Mouse (Mus musculus) MEL (cell line): Measurements from ENCODE around the gene 4930512M02Rik. TPM values are rescaled to one million over a fixed set of nuclear protein-coding genes. Genes with fewer than 3 reads are reported as not detected.

Source experiments
- DNase-seq: peaks from one replicate; pipeline ENCODE4 v3.0.0; 2011; ENCODE audit warnings: low read depth, low spot score
- H3K27ac ChIP-seq: 2 replicates; pipeline ENCODE4 v1.5.1; 2012; ENCODE audit warnings: low read depth, mild to moderate bottlenecking, control low read depth, low read length, moderate library complexity; ENCODE audit not compliant: control insufficient read depth
- H3K27me3 ChIP-seq, 2 experiments: fragments of 150-350 bp in 1 of 2; sonication (generic) in 1 of 2; 2 replicates each; pipeline ENCODE4 v1.6.1; 2012; ENCODE audit warnings: low read length in 2 of 2, mild to moderate bottlenecking in 2 of 2, improper control_type of control experiment in 1 of 2, moderate library complexity in 1 of 2; ENCODE audit not compliant: insufficient read depth in 2 of 2, control insufficient read depth in 1 of 2
- H3K36me3 ChIP-seq, 2 experiments: 2 replicates each; pipeline ENCODE4 v1.6.1; 2012 to 2014; ENCODE audit warnings: low read length in 2 of 2, improper control_type of control experiment in 1 of 2, inconsistent platforms in 1 of 2, mild to moderate bottlenecking in 1 of 2; ENCODE audit not compliant: insufficient read depth in 2 of 2, control insufficient read depth in 1 of 2
- H3K4me1 ChIP-seq, 2 experiments: fragments of 150-350 bp in 1 of 2; sonication (generic) in 1 of 2; 2 replicates each; pipeline ENCODE4 v1.6.1; 2012; ENCODE audit warnings: low read length in 2 of 2, improper control_type of control experiment in 1 of 2, mild to moderate bottlenecking in 1 of 2; ENCODE audit not compliant: insufficient read depth in 2 of 2, control insufficient read depth in 1 of 2
- H3K4me3 ChIP-seq, 2 experiments: fragments of 150-350 bp in 1 of 2; sonication (generic) in 1 of 2; 2 replicates each; pipeline ENCODE4 v1.5.1; 2012; ENCODE audit warnings: low read depth in 2 of 2, low read length in 2 of 2, mild to moderate bottlenecking in 2 of 2, moderate library complexity in 2 of 2, control low read depth in 1 of 2, improper control_type of control experiment in 1 of 2; ENCODE audit not compliant: control insufficient read depth in 1 of 2, insufficient read depth in 1 of 2
- H3K79me2 ChIP-seq: 2 replicates; pipeline ENCODE4 v1.6.1; 2012; ENCODE audit warnings: mild to moderate bottlenecking, low read length, moderate library complexity; ENCODE audit not compliant: control insufficient read depth, poor library complexity, insufficient read depth
- H3K9ac ChIP-seq: 2 replicates; pipeline ENCODE4 v1.6.1; 2012; ENCODE audit warnings: low read depth, mild to moderate bottlenecking, control low read depth, low read length, moderate library complexity; ENCODE audit not compliant: control insufficient read depth, poor library complexity, severe bottlenecking
- H3K9me3 ChIP-seq: fragments of 150-350 bp; sonication (generic); replicated peaks from 2 replicates; pipeline ENCODE4 v1.6.1; 2012; ENCODE audit warnings: mild to moderate bottlenecking, low read length, improper control_type of control experiment, moderate library complexity; ENCODE audit not compliant: insufficient read depth
- BHLHE40 ChIP-seq: IDR thresholded peaks from 2 replicates; pipeline ENCODE4 v1.6.1; 2012; ENCODE audit warnings: low read depth, mild to moderate bottlenecking, inconsistent platforms, low read length, improper control_type of control experiment, borderline replicate concordance
- CHD1 ChIP-seq: IDR thresholded peaks from 2 replicates; pipeline ENCODE4 v1.6.1; 2012; ENCODE audit warnings: low read depth, mild to moderate bottlenecking, inconsistent platforms, low read length, improper control_type of control experiment
- CHD2 ChIP-seq: IDR thresholded peaks from 2 replicates; pipeline ENCODE4 v1.6.1; 2011; ENCODE audit warnings: low read length, improper control_type of control experiment
- CTCF ChIP-seq, 3 experiments: IDR thresholded peaks in 2 of 3; conservative IDR thresholded peaks in 1 of 3; 2 replicates each; pipeline ENCODE4 v1.5.1; 2011 to 2012; ENCODE audit warnings: low read length in 3 of 3, low read depth in 2 of 3, mild to moderate bottlenecking in 2 of 3, improper control_type of control experiment in 1 of 3, inconsistent platforms in 1 of 3, mixed read lengths in 1 of 3, moderate library complexity in 1 of 3; ENCODE audit not compliant: control insufficient read depth in 1 of 3, insufficient read depth in 1 of 3, poor library complexity in 1 of 3, severe bottlenecking in 1 of 3
- E2F4 ChIP-seq: IDR thresholded peaks from 2 replicates; pipeline ENCODE4 v1.6.1; 2011; ENCODE audit warnings: low read depth, low read length, improper control_type of control experiment, borderline replicate concordance
- ELF1 ChIP-seq: IDR thresholded peaks from 2 replicates; pipeline ENCODE4 v1.6.1; 2014; ENCODE audit warnings: low read depth, mild to moderate bottlenecking, inconsistent platforms, low read length, improper control_type of control experiment, moderate library complexity
- EP300 ChIP-seq, 2 experiments: IDR thresholded peaks; 2 replicates each; pipeline ENCODE4 v1.6.1; 2011; ENCODE audit warnings: improper control_type of control experiment in 2 of 2, low read length in 2 of 2, low read depth in 1 of 2, mild to moderate bottlenecking in 1 of 2
- ETS1 ChIP-seq: IDR thresholded peaks from 2 replicates; pipeline ENCODE4 v1.6.1; 2012; ENCODE audit warnings: low read depth, mild to moderate bottlenecking, inconsistent platforms, low read length, improper control_type of control experiment, moderate library complexity
- GABPA ChIP-seq: IDR thresholded peaks from 2 replicates; pipeline ENCODE4 v1.6.1; 2012; ENCODE audit warnings: low read depth, mild to moderate bottlenecking, inconsistent platforms, low read length, improper control_type of control experiment, moderate library complexity
- GATA1 ChIP-seq: IDR thresholded peaks from 2 replicates; pipeline ENCODE4 v1.6.1; 2011; ENCODE audit warnings: low read depth, low read length, improper control_type of control experiment
- JUND ChIP-seq: IDR thresholded peaks from 2 replicates; pipeline ENCODE4 v1.6.1; 2011; ENCODE audit warnings: low read depth, mild to moderate bottlenecking, improper control_type of control experiment, low read length
- KAT2A ChIP-seq: conservative IDR thresholded peaks from 2 replicates; pipeline ENCODE4 v1.6.1; 2012; ENCODE audit warnings: low read depth, low read length, improper control_type of control experiment, inconsistent platforms
- MAFK ChIP-seq: IDR thresholded peaks from 2 replicates; pipeline ENCODE4 v1.6.1; 2011; ENCODE audit warnings: low read depth, mild to moderate bottlenecking, low read length, improper control_type of control experiment, borderline replicate concordance
- MAX ChIP-seq: IDR thresholded peaks from 2 replicates; pipeline ENCODE4 v1.6.1; 2011; ENCODE audit warnings: low read length, improper control_type of control experiment
- MEF2A ChIP-seq: IDR thresholded peaks from 2 replicates; pipeline ENCODE4 v1.6.1; 2014; ENCODE audit warnings: low read depth, mild to moderate bottlenecking, inconsistent platforms, low read length, improper control_type of control experiment; ENCODE audit not compliant: poor library complexity, insufficient replicate concordance, severe bottlenecking; ENCODE audit errors: extremely low read depth
- MXI1 ChIP-seq: IDR thresholded peaks from 2 replicates; pipeline ENCODE4 v1.6.1; 2011; ENCODE audit warnings: mild to moderate bottlenecking, low read depth, low read length, improper control_type of control experiment
- MYB ChIP-seq: IDR thresholded peaks from 2 replicates; pipeline ENCODE4 v1.6.1; 2011; ENCODE audit warnings: mild to moderate bottlenecking, low read depth, low read length, improper control_type of control experiment
- MYC ChIP-seq: IDR thresholded peaks from 2 replicates; pipeline ENCODE4 v1.6.1; 2011; ENCODE audit warnings: low read depth, mild to moderate bottlenecking, low read length, improper control_type of control experiment, moderate library complexity
- NELFE ChIP-seq: IDR thresholded peaks from 2 replicates; pipeline ENCODE4 v1.6.1; 2011; ENCODE audit warnings: low read depth, low read length, improper control_type of control experiment
- NRF1 ChIP-seq: IDR thresholded peaks from 2 replicates; pipeline ENCODE4 v1.6.1; 2014; ENCODE audit warnings: low read depth, mild to moderate bottlenecking, inconsistent platforms, low read length, improper control_type of control experiment, moderate library complexity; ENCODE audit not compliant: poor library complexity, insufficient read depth, severe bottlenecking
- POLR2A ChIP-seq, 2 experiments: IDR thresholded peaks; 2 replicates each; pipeline ENCODE4 v1.6.1; 2011 to 2012; ENCODE audit warnings: low read length in 2 of 2, mild to moderate bottlenecking in 2 of 2, control low read depth in 1 of 2, improper control_type of control experiment in 1 of 2, low read depth in 1 of 2, moderate library complexity in 1 of 2; ENCODE audit not compliant: control insufficient read depth in 1 of 2, insufficient read depth in 1 of 2, poor library complexity in 1 of 2
- POLR2AphosphoS2 ChIP-seq: IDR thresholded peaks from 2 replicates; pipeline ENCODE4 v1.6.1; 2011; ENCODE audit warnings: low read length, improper control_type of control experiment
- POLR2AphosphoS5 ChIP-seq: IDR thresholded peaks from 2 replicates; pipeline ENCODE4 v1.6.1; 2012; ENCODE audit warnings: low read depth, borderline replicate concordance, mild to moderate bottlenecking, inconsistent platforms, low read length, moderate library complexity, mixed read lengths
- RCOR1 ChIP-seq: IDR thresholded peaks from 2 replicates; pipeline ENCODE4 v1.6.1; 2012; ENCODE audit warnings: low read depth, mild to moderate bottlenecking, inconsistent platforms, low read length, improper control_type of control experiment
- SIN3A ChIP-seq: IDR thresholded peaks from 2 replicates; pipeline ENCODE4 v1.6.1; 2012; ENCODE audit warnings: low read length, improper control_type of control experiment, inconsistent platforms
- SMC3 ChIP-seq: IDR thresholded peaks from 2 replicates; pipeline ENCODE4 v1.6.1; 2011; ENCODE audit warnings: low read depth, low read length, improper control_type of control experiment
- TAL1 ChIP-seq: IDR thresholded peaks from 2 replicates; pipeline ENCODE4 v1.6.1; 2012; ENCODE audit warnings: mild to moderate bottlenecking, inconsistent platforms, low read length, moderate library complexity, mixed read lengths
- TCF12 ChIP-seq: IDR thresholded peaks from 2 replicates; pipeline ENCODE4 v1.6.1; 2014; ENCODE audit warnings: low read depth, mild to moderate bottlenecking, inconsistent platforms, low read length, improper control_type of control experiment, moderate library complexity
- UBTF ChIP-seq: IDR thresholded peaks from 2 replicates; pipeline ENCODE4 v1.6.1; 2012; ENCODE audit warnings: low read depth, mild to moderate bottlenecking, inconsistent platforms, low read length, improper control_type of control experiment, moderate library complexity, borderline replicate concordance; ENCODE audit not compliant: insufficient read depth
- USF1 ChIP-seq: IDR thresholded peaks from 2 replicates; pipeline ENCODE4 v1.6.1; 2014; ENCODE audit warnings: low read depth, mild to moderate bottlenecking, inconsistent platforms, low read length, improper control_type of control experiment, moderate library complexity
- ZC3H11A ChIP-seq: IDR thresholded peaks from 2 replicates; pipeline ENCODE4 v1.6.1; 2012; ENCODE audit warnings: low read depth, mild to moderate bottlenecking, inconsistent platforms, low read length, improper control_type of control experiment
- ZKSCAN1 ChIP-seq: IDR thresholded peaks from 2 replicates; pipeline ENCODE4 v1.6.1; 2012; ENCODE audit warnings: low read depth, mild to moderate bottlenecking, inconsistent platforms, low read length, improper control_type of control experiment, moderate library complexity
- polyA plus RNA-seq, 2 experiments: library from polyadenylated mRNA; stranded (reverse) in 1 of 2; unstranded in 1 of 2; fragments of >175 nt in 1 of 2; fragments of >200 nt in 1 of 2; gene quantifications; 2 replicates each; pipeline versions ENCODE4 v1.2.1 to v1.2.4; 2012; ENCODE audit warnings: low replicate concordance in 2 of 2, low read depth in 1 of 2; ENCODE audit not compliant: insufficient read length in 2 of 2, insufficient read depth in 1 of 2, missing spikeins in 1 of 2
- total RNA-seq: library from RNA; depleted of rRNA; stranded (reverse); fragments of 300-350 nt; gene quantifications from 2 replicates; pipeline ENCODE4 v1.2.3, GENCODE M21; 2012

The 4930512M02Rik gene
- total and polyA plus RNA-seq, 3 experiments, result not detected

DNA sequence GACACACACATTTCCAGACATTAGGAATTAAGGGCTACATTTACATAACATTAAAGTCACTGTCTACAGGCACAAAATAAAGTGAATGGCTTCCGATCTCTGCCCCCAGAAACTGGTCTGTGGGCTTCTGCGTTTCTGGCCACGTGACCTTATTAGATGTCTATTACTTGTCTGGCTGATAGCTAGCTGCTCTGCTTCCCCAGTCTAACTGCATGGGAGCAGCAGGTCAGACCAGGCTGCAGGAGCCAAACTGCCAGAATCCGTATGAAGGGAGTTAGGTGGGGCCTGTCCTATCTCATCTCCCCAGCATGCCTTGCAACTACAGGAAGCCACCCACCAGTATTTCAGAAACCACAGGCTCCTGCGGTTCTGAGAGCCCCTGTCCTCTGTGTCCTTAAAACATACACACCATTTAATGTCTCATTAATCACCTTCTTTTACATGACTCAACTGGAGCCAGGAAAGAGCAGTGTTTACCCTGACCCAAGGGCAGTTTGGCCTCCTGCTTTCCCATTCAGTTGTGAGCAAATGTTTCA is 29.4 kb upstream of the 4930512M02Rik start (continued):
- TF ChIP-seq CTCF (IDR thresholded peaks at IDR 0.05 in 2 of 3, conservative IDR thresholded peaks at IDR 0.05 in 1 of 3; ENCODE audit: control insufficient read depth in 1 of 3, insufficient read depth in 1 of 3, low read depth in 2 of 3, low read length in 3 of 3, poor library complexity in 1 of 3, severe bottlenecking in 1 of 3) (no peak), USF1 (peak; percentile 100), MYB (peak; percentile 90), MAFK (peak; percentile 63; the same call in 1 of the 2 replicates), UBTF (no peak), POLR2AphosphoS5 (0 out of 2 replicates have a peak, but pooled peaks have one; percentile 5), SMC3 (no peak; the same call in 1 of the 2 replicates), EP300 (IDR thresholded peaks at IDR 0.05; ENCODE audit: low read depth in 1 of 2, low read length in 2 of 2) (peak; percentile 97), TCF12 (peak; percentile 92), MEF2A (0 out of 2 replicates have a peak, but pooled peaks have one; percentile 55), MXI1 (peak; percentile 81), ZC3H11A (no peak), ZKSCAN1 (no peak), E2F4 (0 out of 2 replicates have a peak, but pooled peaks have one; percentile 37)

DNA sequence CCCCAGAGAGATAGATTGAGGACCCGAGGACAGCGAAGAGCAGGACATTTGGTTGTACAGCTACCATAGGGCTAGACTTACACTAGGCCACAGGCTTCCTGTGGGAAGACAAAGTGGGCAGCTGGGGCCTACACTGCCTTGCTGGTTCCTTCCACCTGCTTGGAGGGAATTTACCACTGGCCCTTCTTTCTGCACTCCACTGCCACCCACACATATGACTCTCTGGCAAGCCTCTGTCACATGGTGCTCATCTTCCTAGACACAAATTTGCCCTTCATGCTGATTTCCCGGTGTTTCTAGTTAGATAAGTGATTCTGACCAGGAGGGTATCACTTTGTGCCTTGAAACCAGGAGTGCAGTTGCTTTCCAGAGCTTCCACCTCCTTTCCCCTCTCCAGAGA is 28.8 kb upstream of the 4930512M02Rik start:
- Histone ChIP-seq H3K4me1 (peaks cover 26 to 38% of the 10 kb centered on the region in 2 experiments), H3K9ac (peak overlapping the region; percentile 74), H3K36me3 (peaks cover 0 to 40% of the 10 kb centered on the region in 2 experiments; a peak in 2 of 4 replicates), H3K4me3 (peak overlapping the region; percentile 24 to 42), H3K27ac (peak overlapping the region; percentile 98), H3K27me3 (no peaks in the 10 kb centered on the region), H3K9me3 (no peaks in the 10 kb centered on the region), H3K79me2 (no peaks in the 10 kb centered on the region)
- TF ChIP-seq POLR2A (IDR thresholded peaks at IDR 0.05; ENCODE audit: control insufficient read depth in 1 of 2, insufficient read depth in 1 of 2, low read depth in 1 of 2, low read length in 2 of 2, poor library complexity in 1 of 2), result no peak
- no peak for TF ChIP-seq GABPA
- no peak; the same call in 1 of the 2 replicates for TF ChIP-seq NELFE
- peak; percentile 60; the same call in 1 of the 2 replicates for TF ChIP-seq GATA1
- no peak for TF ChIP-seq NRF1
- TF ChIP-seq SIN3A, result no peak
- TF ChIP-seq MYB, result peak; percentile 33; the same call in 1 of the 2 replicates
- TF ChIP-seq E2F4, result no peak
- TF ChIP-seq EP300 (IDR thresholded peaks at IDR 0.05; ENCODE audit: low read depth in 1 of 2, low read length in 2 of 2), result peak; percentile 39 to 69; a peak in 3 of 4 replicates
- no peak for TF ChIP-seq ELF1
- TF ChIP-seq CHD1, result no peak
- no peak for TF ChIP-seq MAFK
- no peak for TF ChIP-seq CHD2
- TF ChIP-seq BHLHE40, result no peak
- no peak for TF ChIP-seq MXI1
- peak; percentile 71; the same call in 1 of the 2 replicates for TF ChIP-seq USF1
- no peak for TF ChIP-seq KAT2A
- no peak for TF ChIP-seq POLR2AphosphoS2
- no peak for TF ChIP-seq ETS1
- TF ChIP-seq RCOR1, result no peak
- TF ChIP-seq TCF12, result 0 out of 2 replicates have a peak, but pooled peaks have one; percentile 20
- no peak for TF ChIP-seq JUND
- no peak for TF ChIP-seq ZC3H11A
- TF ChIP-seq MAX, result peak; percentile 87
- TF ChIP-seq TAL1, result peak; percentile 39; the same call in 1 of the 2 replicates
- peak; percentile 32; the same call in 1 of the 2 replicates for TF ChIP-seq MYC
- DNase-seq, result peak; percentile 79
